Mouse (Mus musculus) cortical plate, adult 2 months (tissue): ENCODE measurements around the gene Txndc9.

Experiments
- CTCF ChIP-seq: fragments of 200-500 bp; IDR thresholded peaks from 2 replicates; pipeline ENCODE4 v1.5.1; 2011; ENCODE audit warnings: mild to moderate bottlenecking, control low read depth, low read length; ENCODE audit not compliant: insufficient read depth; ENCODE audit errors: extremely low read depth
- POLR2A ChIP-seq: fragments of 200-500 bp; IDR thresholded peaks from 2 replicates; pipeline ENCODE4 v1.6.1; 2011; ENCODE audit warnings: mild to moderate bottlenecking, low read length, control low read depth; ENCODE audit not compliant: insufficient read depth; ENCODE audit errors: extremely low read depth

DNA sequence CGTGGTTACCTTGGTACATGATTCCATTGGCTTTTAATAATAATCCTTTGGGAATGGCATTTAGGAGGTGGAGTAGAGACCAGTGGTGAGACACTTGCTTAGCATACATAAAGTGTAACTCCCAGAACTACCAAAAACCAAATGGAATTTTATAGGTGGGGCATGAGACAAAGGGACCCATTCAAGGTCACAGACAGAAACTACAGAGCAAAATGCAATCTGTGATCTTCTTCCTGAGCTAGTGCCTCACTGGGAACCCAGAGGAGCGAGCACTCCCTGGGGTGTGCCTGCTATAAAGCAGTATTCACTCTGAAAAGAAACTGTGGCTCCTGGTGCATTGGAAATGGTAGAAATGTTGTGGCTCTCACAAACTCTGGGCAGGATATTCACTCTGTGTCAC is 48.8 kb downstream of the Txndc9 start:
- TF ChIP-seq POLR2A (no peak), CTCF (no peak)
